Mouse (Mus musculus): ENCODE results near the gene Rbm12b1. TPM values are rescaled to one million over a fixed set of nuclear protein-coding genes. Genes with fewer than 3 reads are reported as not detected.
"Not testable (repeated sequence)": the region's sequence is repeated elsewhere in the genome, so short reads cannot be mapped to it uniquely, and the experiment has no call there.

The Rbm12b1 gene
- 6.5 and 7.7 TPM in 2 replicates for polyA plus RNA-seq (2015; fragmentation: Nextera tagmentation; extraction: Ambion mirVana)

DNA sequence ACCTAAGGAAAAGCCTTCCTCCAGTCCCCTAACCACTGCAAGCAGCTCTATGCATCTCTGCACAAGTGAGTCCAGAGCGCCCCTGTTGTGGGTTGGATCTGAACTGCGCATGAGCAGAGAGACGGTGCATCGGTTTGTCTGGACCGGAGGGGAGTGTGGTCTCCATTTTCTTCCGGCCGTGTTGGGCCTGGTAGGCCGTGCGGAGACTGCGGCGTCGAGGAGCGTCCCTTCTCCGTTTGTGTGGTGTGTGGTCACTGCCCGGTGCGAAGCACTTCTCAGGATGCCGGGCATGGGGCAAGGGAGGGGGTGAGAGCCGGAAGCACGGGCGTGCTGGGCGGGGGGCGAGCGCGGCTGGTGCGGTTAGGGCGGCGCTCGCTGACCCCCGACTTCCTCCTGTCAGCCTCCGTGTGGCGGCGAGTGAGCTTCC lies at the start of gene Rbm12b1:
Gene Rbm12b1 (plus strand): TSS at position 124 of the 427 bp plus-strand sequence.
- DNase-seq (ENCODE audit: low spot score), result peak; percentile 81

GRCm38 (mm10) chr4:12140592-12141062 lies 563 bp downstream of the Rbm12b1 start:
- not testable (repeated sequence) for DNase-seq (ENCODE audit: low spot score)

DNA sequence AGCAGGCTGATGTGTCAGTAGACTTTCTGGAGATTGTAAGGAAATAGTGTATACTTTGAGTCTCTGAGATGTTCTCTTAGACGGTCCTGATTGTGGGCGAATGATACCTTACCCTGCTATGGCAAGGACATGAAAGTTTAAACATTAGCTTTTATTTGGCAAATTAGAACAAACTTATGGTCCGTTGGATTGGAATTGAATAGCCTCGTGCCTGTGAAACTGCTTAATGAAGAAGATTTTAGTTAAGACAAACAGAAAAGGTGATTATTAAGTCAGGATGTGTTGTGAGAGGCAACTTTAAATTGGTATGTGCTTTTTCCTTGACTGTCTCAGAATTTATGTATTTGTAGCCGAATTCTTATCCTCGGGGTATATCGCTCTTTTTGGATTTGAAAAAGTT lies 1.5 kb downstream of the Rbm12b1 start:
- not testable (repeated sequence) for DNase-seq (ENCODE audit: low spot score)

GRCm38 (mm10) chr4:12147660-12148059 lies 7.6 kb downstream of the Rbm12b1 start:
- no peak for DNase-seq (ENCODE audit: low spot score)

DNA sequence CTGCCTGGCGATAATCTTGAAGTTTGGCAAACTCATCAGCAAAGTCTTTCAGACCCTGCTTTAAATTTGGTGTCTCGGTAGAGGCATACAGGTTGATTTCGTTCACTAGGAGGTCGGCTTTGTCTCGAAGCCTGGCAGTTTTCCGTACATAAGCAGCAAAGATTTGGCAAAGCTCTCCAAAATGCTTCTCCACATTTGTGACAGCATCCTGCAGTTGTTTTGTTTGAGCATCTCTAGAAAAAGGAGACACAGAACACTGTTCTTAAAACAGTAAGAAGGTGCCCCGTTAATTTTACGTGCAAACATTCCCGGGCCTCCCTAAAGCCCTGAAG lies 30.9 kb downstream of the Rbm12b1 start:
- peak; percentile 7 for DNase-seq (ENCODE audit: low spot score)

GRCm38 (mm10) chr4:12171318-12172091 lies 31.4 kb downstream of the Rbm12b1 start, which contains the start of gene Fam92a:
Fam92a (minus strand) TSS chr4:12172015.
- peak; percentile 44 for DNase-seq (ENCODE audit: low spot score)

DNA sequence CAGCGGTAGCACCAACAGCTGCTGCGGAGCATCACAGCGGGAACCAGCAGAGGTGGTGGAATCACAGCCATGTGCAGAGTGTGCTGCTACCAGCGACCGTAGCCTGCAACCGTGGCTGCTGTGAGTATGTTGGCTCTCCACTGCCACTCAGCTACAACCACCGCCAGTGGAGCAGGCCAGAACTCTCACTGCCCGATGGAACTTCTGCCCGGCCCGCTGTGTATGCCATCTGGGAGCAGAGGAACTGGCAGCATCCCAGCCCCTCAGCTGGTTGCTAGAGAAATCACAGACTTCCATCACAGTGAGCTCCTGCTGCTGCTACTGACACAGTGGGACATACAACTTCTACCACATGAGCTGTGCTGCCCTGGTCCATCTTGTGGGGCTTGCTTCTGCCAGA lies 38.9 kb downstream of the Rbm12b1 start:
- no peak for DNase-seq (ENCODE audit: low spot score)

Other genes starting within 250 kb of the Rbm12b1 start
- 0.18 and 0.26 TPM in 2 replicates for gene Gm10604, start 159.0 kb upstream of the Rbm12b1 start, polyA plus RNA-seq (2015; fragmentation: Nextera tagmentation; extraction: Ambion mirVana)
- 13.1 and 15.5 TPM in 2 replicates for gene Rbm12b2, start 50.8 kb upstream of the Rbm12b1 start, polyA plus RNA-seq (2015; fragmentation: Nextera tagmentation; extraction: Ambion mirVana)
- gene Fam92a, start 31.8 kb downstream of the Rbm12b1 start, polyA plus RNA-seq (2015; fragmentation: Nextera tagmentation; extraction: Ambion mirVana), result 55.0 and 61.2 TPM in 2 replicates

Data from thymus, postnatal 0 days (tissue).